Mouse (Mus musculus) fat pad, adult 2 months (tissue): ENCODE data around the gene Rhof.

Experiments used
- DNase-seq: peaks from one replicate; pipeline ENCODE4 v3.0.0-alpha.2; 2011; ENCODE audit warnings: low read depth, low spot score; ENCODE audit errors: extremely low read depth

Rhof gene

DNA sequence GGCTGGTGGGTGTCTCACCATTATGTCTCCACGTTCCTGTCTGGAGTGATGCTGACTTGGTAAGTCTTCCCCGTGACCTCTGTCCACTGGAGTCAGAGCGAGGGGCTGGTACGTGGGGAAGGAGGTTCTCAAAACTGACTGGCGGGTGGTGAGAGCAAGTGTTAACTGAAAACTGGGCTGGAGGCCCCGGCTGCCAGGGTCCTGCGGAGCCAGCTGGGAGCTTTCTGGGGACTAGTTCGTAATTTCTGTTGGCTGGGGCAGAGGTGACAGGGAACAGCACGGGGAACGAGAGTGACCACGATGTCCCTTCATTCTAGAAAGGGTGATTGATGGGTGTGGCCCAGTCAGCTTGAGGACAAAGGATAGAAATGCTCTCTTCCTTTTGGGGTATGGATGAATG lies 18.4 kb downstream of the Rhof start:
- DNase-seq = no peak

DNA sequence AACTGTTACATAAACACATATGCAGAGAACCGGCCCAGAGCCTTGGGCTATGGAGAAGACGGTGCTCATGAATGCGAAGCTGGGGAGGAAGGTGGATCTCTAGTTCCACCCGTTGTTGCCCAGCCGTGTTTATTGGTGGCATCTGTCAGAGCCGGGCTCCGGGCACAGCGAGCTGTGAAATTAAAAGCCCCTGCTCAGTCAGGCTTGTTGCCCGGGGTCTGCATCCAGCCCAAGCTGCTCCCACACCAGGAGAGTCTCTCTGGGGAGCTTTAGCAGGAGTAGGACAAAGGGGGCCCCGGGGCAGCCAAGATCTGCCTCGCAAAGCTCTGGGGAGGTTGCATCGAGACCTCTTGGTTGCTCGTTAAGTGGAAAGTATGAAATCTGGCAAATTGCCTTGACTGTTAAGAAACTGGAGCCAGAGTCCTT lies 22.2 kb downstream of the Rhof start:
- DNase-seq = no peak

DNA sequence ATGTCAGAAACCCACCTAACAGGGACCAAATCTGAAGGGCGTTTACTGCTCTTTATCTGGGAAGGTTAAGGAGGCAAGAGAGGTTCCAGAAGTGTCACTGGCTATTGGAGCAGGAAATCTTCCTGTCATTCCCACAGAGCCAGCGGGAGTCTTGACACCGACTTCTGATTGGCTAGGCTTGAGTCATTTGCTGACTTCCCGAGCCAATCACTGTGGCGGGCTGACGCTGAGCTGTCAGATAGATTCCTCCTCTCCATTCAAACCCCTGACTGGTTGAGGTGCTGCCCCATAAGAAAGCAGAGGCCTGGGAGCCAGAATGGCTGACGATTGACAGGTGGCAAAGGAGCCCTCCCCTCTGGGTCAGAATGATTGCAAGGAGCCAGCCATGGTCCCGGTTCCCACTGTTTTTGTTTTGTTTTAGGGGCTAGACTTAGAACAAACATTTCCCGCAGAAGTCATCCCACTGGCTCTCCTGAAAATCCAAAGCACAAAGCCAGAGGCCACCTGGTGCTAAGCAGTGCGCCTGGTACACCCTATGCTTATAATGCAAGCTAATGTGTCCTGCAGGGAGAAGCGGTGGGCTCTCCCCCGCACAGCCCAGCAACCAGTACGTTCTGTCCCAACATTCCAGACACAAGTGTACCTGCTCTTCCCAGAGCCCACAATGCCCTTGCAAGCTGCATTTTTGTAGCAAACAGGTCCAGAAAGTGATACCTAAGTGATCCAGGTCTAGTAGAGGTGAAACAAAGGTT lies 22.9 kb downstream of the Rhof start:
- no peak for DNase-seq

DNA sequence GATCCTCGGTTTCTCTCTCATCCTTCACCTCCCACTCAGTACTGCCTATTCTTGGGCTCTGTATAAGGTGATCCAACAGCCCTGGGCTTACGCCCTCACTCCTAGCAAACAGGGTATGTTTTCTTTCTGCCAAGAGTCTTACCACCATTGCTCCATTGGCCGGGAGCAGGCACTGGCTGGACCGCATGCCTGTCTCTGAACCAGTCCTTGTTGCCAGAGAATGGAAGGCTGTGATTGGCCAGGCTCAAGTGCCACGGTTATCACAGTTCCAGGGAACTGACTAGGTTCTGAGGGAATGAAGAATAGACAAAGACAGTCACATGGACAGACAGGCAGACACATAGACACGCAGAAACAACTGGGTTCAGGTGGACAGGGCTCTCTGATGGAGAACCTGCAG lies 27.7 kb downstream of the Rhof start:
- DNase-seq = no peak

DNA sequence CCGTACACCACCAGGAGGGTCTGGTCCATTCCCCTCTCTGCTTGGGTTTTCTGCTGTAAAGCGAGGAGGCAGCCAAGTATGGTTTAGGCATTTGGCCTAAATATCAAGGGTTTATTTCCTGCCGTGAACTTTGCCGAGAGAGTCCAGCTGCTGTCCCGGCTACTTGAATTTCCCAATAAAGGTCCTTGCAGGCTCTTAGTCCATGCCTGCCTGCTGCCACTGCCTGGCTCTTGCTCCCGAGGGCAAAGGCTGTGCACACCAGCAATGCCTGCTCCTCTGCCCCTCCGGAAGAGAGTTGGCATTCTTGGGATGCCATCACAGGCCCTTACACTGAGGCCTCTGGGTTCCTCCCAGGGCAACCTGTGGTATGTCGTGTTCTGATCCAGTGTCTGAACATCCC lies 28.9 kb downstream of the Rhof start:
- no peak for DNase-seq

DNA sequence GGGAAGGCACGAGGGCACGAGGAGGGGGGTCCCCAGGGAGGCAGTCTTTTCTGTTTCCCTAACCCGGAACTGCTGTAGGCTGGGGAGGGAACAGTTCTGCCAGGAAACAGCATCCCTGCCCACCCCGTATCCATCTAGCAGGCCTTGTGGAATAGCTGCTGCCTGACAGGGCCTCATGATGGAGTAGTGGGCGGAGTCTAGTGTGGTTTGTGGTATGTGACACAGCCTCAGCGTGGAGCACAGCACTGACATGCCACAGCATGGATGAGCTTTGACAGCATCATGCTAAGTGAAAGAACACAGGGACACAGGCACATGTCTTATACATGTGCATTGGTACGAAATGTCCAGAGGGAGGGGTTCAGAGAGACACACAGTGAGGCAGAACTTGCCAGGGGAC lies 30.1 kb downstream of the Rhof start:
- no peak for DNase-seq

DNA sequence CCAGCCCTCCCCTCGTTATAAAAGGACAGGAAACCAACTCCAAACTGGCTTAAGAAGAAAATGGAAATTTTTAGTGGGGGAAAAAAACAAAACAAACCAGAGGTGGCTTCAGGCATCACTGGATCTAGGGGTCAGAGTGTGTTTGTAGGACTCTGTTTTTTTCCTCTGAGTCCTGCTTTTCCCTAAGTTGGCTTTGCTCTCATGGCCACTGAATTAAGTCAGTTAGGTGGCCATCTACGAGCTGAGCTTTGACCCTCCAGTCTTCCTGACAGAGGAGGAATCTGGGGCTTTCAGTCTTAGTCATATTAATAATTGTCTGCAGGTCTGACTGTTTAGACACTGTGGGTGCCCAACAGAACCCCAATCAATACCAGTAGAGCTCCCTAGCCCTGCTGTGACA lies 34.0 kb downstream of the Rhof start:
- no peak for DNase-seq

DNA sequence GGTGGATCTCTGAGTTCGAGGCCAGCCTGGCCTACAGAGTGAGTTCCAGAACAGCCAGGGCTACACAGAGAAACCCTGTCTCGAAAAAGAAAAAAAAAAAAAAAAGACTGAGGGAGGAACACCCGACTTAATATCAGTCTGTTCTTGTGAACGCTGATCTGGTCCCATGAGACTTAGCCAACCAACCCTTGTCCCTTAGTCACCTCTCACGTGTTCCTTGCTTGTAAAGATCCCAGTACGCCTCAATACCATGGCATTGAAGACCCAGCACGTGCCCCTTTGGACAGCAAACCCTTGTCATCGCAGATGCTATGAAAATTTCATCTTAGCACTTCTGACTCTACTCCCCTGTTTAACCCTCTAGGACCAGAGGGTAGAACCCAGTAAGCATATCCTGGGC lies 36.2 kb downstream of the Rhof start:
- DNase-seq = no peak

DNA sequence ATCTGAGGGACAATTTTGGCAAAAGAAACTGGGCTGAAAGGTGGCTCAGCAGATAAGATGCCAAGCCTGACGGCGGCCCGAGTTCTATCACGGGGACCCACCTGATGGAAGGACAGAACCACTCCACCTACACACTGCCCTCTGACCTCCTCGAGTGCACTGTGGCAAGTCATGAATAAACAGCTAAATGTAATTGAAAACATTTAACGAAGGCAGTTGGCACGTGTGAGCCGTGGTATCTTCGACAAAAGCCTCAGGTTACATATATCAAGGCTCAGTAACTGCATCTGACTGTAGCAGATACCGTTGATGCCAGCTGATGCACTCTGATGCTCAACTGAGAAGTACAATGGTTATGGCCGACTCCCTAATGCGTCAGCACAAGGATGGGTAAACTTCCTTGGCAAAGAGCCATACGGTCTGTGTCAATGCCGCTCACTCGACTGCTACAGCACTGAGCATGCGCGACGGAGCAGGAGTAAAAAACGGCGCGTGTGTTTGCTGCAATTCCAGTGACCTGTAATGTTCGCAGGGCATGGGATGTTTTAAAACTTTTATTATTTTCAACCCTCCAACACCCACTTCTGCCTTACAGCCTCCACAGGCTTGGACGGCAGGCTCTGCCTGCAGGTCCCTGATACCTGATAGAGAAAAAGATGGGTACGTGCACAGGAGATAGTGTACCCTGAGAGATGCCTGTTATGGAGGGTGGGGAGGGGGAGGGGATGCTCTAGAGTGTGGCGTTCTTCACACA lies 38.1 kb downstream of the Rhof start:
- no peak for DNase-seq

DNA sequence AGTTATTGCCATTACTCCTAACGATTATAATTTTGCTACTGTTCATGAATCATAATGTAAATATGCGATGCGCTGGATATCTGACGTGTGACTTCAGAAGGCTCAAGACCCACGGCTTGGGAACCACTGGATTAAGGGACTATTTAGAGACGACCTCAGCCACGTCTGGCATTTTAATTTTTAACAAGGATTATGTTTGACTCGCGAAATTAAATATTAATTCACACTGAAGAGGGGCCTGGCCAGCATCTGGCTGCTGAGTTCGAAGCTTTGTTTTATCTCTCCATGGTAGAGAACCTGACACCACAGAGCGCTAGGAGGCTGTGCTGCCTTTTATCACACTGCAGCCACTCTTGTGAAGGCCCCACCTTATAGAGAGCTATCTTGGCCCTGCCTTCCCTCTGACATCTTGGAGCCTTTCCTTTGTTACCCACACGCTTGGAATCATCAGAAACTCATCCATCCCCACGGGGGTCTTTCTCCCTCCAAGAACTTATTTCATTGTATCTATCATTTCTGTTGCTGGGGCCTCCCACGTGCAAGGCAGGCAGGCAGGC lies 39.3 kb downstream of the Rhof start:
- DNase-seq = no peak

DNA sequence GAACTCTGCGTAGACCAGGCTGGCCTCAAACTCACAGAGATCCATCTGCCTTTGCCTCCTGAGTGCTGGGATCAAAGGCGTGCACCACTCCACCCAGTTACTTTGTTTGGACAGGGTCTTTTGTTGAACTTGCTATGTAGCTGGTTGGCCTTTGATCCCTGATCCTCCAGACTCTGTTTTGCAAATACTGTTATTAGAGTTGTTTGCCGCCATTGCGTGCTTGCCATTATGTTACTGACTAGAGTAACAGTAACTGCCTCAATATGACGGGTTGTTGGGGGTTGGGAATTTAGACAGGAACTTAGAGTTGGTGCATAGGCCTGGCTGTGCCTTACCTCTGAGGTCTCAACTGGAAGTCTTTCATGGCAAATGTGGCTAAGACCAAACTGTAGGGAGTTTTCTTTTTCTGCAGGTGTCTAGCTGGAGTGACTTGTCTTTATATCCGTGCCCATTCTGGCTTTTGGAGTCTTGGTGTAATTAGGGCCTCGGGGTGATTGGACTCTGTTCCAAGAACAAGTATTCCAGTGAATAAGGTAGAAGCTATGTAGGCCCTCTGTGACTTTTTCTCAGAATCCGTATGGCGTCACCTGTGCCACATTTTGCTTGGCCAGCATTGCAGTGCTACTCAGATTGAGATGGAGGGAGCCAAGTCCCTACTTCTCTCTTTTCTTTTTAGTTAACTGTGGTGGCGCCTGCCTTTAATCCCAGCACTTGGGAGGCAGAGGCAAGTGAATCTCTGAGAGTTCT lies 41.8 kb downstream of the Rhof start:
- peak; percentile 65 for DNase-seq

DNA sequence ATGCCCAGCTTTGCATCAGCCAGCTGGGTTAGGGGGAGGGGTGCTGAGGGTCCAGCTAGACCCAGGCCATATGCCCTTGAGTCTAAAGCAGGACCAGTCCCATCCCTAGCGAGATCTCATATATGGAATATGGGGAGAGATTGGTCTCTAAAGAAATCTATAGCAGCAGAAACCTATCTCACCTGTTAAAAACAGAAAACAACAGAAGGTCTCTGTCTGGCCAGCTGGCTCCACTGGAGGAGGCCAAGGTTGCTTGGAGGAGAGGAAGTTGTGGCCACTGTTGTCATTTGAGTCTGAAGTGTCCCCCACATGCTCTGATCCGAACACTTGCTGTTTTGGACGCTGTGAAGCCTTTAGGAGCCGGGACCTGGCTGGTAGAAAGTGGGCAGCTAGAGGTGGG lies 43.7 kb downstream of the Rhof start:
- no peak for DNase-seq

DNA sequence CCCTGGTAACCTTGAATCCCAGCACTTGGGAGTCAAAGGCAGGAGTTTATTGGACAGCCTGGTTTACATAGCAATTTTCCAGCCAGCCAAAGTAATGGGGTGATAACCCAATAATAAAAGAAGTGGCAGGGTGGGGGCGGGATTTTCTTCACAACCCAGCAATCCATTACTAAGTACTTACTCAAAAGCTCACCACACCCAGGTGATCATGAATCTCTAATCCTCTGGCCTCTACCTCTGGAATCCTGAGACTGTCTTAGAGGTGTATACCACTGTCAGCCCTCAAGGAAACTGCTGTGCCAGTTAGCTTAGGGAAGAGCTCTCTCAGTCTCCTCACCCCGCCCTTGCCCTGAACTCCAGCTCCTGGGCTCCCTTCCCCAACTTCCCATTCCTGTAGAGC lies 46.0 kb downstream of the Rhof start:
- no peak for DNase-seq

DNA sequence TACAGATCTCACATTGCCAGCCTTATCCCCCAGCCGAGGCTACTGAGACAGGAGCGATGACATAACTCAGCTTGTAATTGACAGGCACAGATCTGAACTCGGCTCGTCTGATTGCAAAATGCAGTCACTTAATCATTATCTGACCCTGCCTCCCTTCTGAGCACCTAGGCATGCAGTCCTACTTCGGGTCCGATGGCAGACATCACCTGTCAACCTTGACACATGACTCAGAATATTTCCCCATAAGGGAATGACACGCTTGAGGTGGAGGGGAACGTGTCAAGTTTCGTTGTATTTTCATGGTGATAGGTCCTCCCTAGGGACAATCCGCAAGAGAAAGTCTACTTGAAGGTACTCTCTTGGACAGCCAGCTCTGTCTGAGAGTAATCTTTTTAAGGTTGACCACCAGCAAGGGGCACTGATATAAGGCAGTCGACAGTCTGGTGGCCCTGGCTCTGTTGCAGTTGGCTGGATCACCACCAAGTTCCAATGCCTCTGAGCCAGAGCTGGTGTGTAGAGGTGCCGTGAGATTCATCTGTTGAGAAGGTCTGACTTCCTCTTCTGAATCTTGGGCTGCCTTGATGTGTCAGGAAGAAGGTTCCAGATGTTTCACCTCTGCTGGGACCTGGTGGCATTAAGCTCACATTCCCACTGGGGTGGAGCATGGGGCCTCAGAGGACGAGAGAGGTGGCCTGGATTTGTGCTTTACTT lies 49.0 kb downstream of the Rhof start:
- DNase-seq = no peak

DNA sequence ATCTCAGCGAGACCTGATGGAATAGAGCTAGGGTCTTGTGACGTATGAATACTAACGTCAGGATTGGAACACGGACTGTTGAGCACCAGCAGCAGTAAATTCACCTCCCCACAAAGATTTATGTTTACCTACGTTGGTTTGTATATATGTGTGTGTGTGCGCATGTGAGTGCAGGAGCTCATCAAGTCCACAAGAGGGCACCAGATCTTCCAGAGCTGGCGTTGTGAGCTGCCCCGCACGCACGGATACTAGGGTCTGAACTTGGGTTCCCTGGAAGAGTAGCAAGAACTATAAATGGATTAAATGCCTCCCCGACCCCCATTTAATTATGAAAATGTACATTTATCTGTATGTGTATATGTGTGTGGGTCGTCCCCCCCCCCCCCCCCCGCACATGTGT lies 52.0 kb downstream of the Rhof start:
- no peak for DNase-seq

DNA sequence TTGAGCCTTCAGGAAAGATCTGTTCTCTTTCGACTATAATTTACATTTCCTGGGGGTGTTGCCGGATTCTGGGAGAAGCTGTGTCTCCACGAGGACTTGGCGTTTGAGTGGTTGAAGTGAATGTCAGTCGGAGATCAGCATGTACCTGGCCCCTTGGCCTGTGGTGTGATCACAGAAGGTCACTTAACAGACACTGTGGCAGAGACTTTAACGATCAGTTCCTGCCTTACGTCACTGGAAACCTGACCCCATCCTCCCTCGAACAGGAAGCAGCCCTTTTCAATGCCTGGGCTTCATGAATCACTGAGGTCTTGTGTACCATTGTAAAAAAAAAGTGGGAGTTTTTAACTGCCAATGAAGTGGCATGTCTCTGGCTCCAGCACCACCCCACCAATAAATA lies 52.5 kb downstream of the Rhof start:
- DNase-seq = no peak

DNA sequence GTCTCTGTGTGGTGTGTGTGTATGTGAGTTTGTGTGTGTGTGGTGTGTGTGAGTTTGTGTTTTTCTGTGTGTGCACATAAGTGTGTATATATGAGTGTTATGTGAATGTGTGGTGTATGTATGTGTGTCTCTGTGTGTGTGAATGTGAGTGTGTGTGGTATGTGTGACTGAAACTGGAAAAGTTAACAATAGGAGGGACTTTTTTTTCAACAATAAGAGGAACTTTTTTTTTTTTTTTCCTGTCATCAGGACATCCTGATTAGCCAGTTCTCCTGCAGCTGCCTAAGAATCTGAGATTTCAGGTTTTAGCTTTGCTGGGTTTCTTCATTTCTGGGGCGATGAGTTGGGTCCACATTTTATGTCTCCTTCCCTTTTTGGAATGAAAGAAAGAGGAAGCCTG lies 52.9 kb downstream of the Rhof start:
- no peak for DNase-seq

DNA sequence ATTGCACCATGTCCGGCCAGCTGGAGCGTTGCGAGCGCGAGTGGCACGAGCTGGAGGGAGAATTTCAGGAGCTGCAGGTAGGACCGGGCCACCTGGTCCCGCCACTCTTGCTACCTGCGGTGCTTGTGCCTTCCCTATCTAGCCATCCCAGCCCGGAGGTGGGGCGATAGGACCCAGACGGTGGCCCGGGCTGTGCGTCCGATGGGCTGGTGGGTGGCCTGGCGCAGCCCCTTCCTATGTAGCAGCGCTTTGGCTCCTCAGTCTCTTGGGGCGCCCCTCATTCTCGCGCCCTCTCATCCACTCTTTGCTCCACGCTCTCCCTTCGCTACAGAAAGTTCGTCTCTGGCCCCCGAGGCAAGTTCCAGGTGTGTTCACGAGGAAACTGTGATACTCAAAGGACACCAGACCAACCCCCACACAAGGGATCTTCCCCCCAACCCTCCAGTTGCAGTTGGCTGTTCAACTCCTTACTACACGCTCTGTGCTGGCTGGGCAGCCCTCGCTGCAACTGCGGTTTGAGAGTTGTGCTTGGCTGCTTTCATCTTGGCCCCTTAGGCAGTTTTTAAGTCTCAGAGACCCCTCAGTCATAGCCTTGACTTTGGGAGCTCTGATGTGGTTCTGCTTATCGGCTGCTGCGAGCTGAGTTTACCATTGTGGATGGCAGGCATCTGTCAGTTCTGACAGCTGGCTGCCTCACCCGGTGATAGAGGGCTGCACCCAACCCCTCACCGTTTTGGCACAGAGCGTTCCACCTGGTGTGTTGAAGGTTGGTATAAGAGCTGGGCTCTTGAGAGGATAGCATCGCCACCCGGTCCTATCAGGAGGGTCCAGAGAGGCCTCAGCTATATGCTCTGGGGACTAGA lies 55.8 kb downstream of the Rhof start:
- DNase-seq = no peak

DNA sequence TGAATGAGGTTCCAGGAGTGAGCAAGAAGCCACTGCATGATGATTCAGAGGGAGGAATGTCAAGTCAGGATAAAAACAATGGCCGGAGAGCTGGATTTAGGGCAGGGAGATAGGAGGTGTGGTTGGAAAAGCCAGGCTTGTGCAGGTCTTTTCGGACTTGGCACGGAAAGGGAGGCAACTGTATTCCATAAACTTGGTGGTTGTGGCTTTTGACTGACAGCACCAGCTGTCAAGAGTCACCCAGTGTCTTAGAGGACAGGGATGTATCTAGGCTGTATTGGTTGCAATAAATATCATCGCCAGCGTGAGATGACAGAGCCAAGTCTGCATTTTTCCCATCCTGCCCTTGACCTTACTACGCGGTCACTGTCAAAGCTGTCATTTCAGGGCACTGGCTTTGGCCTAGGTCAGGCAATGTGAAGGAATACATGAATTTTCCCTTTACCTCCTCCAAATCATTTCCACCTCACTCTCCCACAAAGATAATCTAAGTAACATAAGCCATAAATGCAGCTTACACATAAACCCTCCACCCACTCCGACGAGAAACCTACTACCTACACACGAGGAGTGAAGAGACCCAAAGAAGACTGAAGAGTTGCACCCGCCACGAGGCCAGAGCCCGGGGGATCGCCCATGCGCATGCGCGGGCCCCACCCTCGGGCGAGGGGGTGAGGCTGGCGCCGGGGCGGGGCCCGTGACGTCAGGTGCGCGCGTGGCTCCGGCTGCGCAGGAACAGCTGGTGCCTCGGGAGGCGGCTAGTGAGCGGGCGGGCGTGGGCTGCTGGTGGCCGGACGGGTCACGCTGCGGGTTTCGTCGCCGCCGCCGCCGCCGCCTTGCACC lies 56.7 kb downstream of the Rhof start:
- no peak for DNase-seq
